ENCODE assay signal across 14 mouse cellular contexts in the genomic region with DNA sequence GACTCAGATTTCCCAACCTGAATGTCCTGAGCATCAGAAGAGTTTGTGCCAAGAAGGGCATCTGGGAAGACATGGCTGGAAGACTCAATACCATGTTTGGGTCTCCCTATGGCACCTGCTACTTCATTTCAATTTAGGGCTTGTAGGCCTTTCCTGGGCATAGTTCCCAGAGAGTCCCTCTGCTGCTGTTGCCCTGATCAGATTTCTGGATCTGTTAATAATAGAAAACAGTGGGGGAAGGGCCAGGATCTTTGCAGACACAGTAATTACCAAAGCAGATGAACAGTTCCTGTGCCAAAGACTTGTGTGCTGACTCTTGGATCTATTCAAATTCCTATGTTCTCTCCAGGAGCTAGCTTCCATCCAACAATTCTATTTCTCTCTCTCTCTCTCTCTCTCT. TPM values are rescaled to one million over a fixed set of nuclear protein-coding genes. Genes with fewer than 3 reads are reported as not detected.
DNase-seq lines count a peak whose midpoint lies in the region; ATAC-seq and TF ChIP-seq lines count a peak whose summit lies in the region.
"Had no signal": no experiment of that assay in that cellular context is flagged by ENCODE, and none has a peak within 500 bp of the region (broad histone marks: within the 10 kb centered on the region; RNA-seq: fewer than 3 reads in every experiment).

No protein-coding gene starts in this region.

- H3K36me3 ChIP-seq in kidney, postnatal 0 days (ENCODE audit: insufficient read depth, low read length), result no peaks in the 10 kb centered on the region
- H3K36me3 ChIP-seq in liver, embryonic 11.5 days (ENCODE audit: control insufficient read depth, insufficient read depth, low read length), result no peaks in the 10 kb centered on the region
- H3K36me3 ChIP-seq: embryonic facial prominence, embryonic 12.5 days; G1E; lung, embryonic 15.5 days; midbrain, embryonic 13.5 days had no signal

- TF ChIP-seq CTCF in kidney, postnatal 0 days (IDR thresholded peaks at IDR 0.05; ENCODE audit: low read depth), result no peak

- H3K9ac ChIP-seq in kidney, postnatal 0 days (ENCODE audit: low read depth, low read length), result no peak overlapping the region
- H3K9ac ChIP-seq in liver, embryonic 11.5 days (ENCODE audit: low read depth, low read length), result no peak overlapping the region
- H3K9ac ChIP-seq: embryonic facial prominence, embryonic 12.5 days; lung, embryonic 15.5 days; midbrain, embryonic 13.5 days had no signal

- H3K9me3 ChIP-seq in kidney, postnatal 0 days (replicated peaks; ENCODE audit: low read length), result no peaks in the 10 kb centered on the region
- H3K9me3 ChIP-seq in liver, embryonic 11.5 days (ENCODE audit: control insufficient read depth, low read length), result no peaks in the 10 kb centered on the region
- H3K9me3 ChIP-seq: embryonic facial prominence, embryonic 12.5 days; G1E; lung, embryonic 15.5 days; midbrain, embryonic 13.5 days had no signal

- no peaks in the 10 kb centered on the region for H3K27me3 ChIP-seq in kidney, postnatal 0 days (ENCODE audit: insufficient read depth, low read length)
- H3K27me3 ChIP-seq in liver, embryonic 11.5 days (replicated peaks; ENCODE audit: control insufficient read depth, insufficient read depth, low read length), result peaks cover 4% of the 10 kb centered on the region
- H3K27me3 ChIP-seq: embryonic facial prominence, embryonic 12.5 days; lung, embryonic 15.5 days; midbrain, embryonic 13.5 days had no signal

- H3K4me3 ChIP-seq in kidney, postnatal 0 days (replicated peaks; ENCODE audit: low read depth, low read length), result no peak overlapping the region
- no peak overlapping the region for H3K4me3 ChIP-seq in liver, embryonic 11.5 days (ENCODE audit: low read depth, low read length)
- H3K4me3 ChIP-seq: embryonic facial prominence, embryonic 12.5 days; lung, embryonic 15.5 days; midbrain, embryonic 13.5 days had no signal

- H3K27ac ChIP-seq in kidney, postnatal 0 days, result no peak overlapping the region
- no peak overlapping the region for H3K27ac ChIP-seq in liver, embryonic 11.5 days (ENCODE audit: low read depth, low read length)
- H3K27ac ChIP-seq: embryonic facial prominence, embryonic 12.5 days; lung, embryonic 15.5 days; midbrain, embryonic 13.5 days had no signal

- no peak overlapping the region for H3K4me2 ChIP-seq in kidney, postnatal 0 days (ENCODE audit: low read length)
- no peak overlapping the region for H3K4me2 ChIP-seq in liver, embryonic 11.5 days
- H3K4me2 ChIP-seq: embryonic facial prominence, embryonic 12.5 days; lung, embryonic 15.5 days; midbrain, embryonic 13.5 days had no signal

- H3K4me1 ChIP-seq in kidney, postnatal 0 days (replicated peaks; ENCODE audit: insufficient read depth, low read length), result no peaks in the 10 kb centered on the region
- no peaks in the 10 kb centered on the region for H3K4me1 ChIP-seq in liver, embryonic 11.5 days (replicated peaks; ENCODE audit: control insufficient read depth, insufficient read depth, low read length)

- no peak for ATAC-seq in cerebellum, adult (ENCODE audit: insufficient number of reproducible peaks, low FRiP score, low TSS enrichment)
- ATAC-seq in kidney, postnatal 0 days (replicated peaks; ENCODE audit: low FRiP score, low read depth), result no peak
- no peak for ATAC-seq in liver, embryonic 11.5 days (replicated peaks; ENCODE audit: low FRiP score)
- ATAC-seq: midbrain, embryonic 13.5 days had no signal

- DNase-seq in cerebellum, adult 11-12 months, result peak; percentile 19
- peak; percentile 21 for DNase-seq in kidney, postnatal 0 days (ENCODE audit: low spot score)
- no peak for DNase-seq in kidney, adult 18-20 months
- DNase-seq in gastrocnemius, adult 18-20 months (ENCODE audit: low spot score), result peak; percentile 90
- DNase-seq in layer of hippocampus, postnatal 36 days, result peak; percentile 40 to 50
- no peak for DNase-seq in kidney, postnatal 4 days
- no peak for DNase-seq in liver, embryonic 11.5 days (ENCODE audit: low spot score)
- DNase-seq: thymus, postnatal 36 days had no signal

RNA-seq across cellular contexts. Expression of a gene that starts 4.0 kb away (rescaled TPM):
- 1.0 and 1.1 TPM in 2 replicates for polyA plus RNA-seq in kidney, postnatal 0 days (2015; fragmentation: Nextera tagmentation; extraction: Ambion mirVana)
- 10 to 100 TPM; 58.2 to 66.9 TPM for total RNA-seq in gastrocnemius, adult 18-20 months (2021)
- total RNA-seq in layer of hippocampus, postnatal 36 days (2021), result 10 to 100 TPM; 20.4 to 22.8 TPM
- 0.10 TPM in 1 of 2 replicates, not detected in the other for polyA plus RNA-seq in liver, embryonic 11.5 days (2014; fragmentation: Nextera tagmentation; extraction: Ambion mirVana)
- total RNA-seq: hematopoietic stem cell, adult 5-6 weeks had no signal
- polyA plus RNA-seq: G1E had no signal

RNA-seq across cellular contexts. Expression of a gene that starts 5.4 kb away (rescaled TPM):
- polyA plus RNA-seq in kidney, postnatal 0 days (2015; fragmentation: Nextera tagmentation; extraction: Ambion mirVana), result 17.4 and 20.2 TPM in 2 replicates
- 1 to 10 TPM; 7.2 to 7.8 TPM for total RNA-seq in gastrocnemius, adult 18-20 months (2021)
- total RNA-seq in layer of hippocampus, postnatal 36 days (2021), result 10 to 100 TPM; 26.3 to 27.9 TPM
- polyA plus RNA-seq in liver, embryonic 11.5 days (2014; fragmentation: Nextera tagmentation; extraction: Ambion mirVana), result 28.8 and 32.3 TPM in 2 replicates

RNA-seq across cellular contexts. Expression of a gene that starts 32.8 kb away (rescaled TPM):
- polyA plus RNA-seq in kidney, postnatal 0 days (2015; fragmentation: Nextera tagmentation; extraction: Ambion mirVana), result 49.8 and 51.6 TPM in 2 replicates
- 10 to 100 TPM; 12.1 to 13.1 TPM for total RNA-seq in gastrocnemius, adult 18-20 months (2021)
- total RNA-seq in layer of hippocampus, postnatal 36 days (2021), result 10 to 100 TPM; 26.9 to 29.1 TPM
- 88.5 and 90.8 TPM in 2 replicates for polyA plus RNA-seq in liver, embryonic 11.5 days (2014; fragmentation: Nextera tagmentation; extraction: Ambion mirVana)

RNA-seq across cellular contexts. Expression of a gene that starts 49.4 kb away (rescaled TPM):
- 3.6 and 3.9 TPM in 2 replicates for polyA plus RNA-seq in kidney, postnatal 0 days (2015; fragmentation: Nextera tagmentation; extraction: Ambion mirVana)
- total RNA-seq in gastrocnemius, adult 18-20 months (2021), result 1 to 10 TPM; 8.7 to 9.7 TPM
- 10 to 100 TPM; 26.5 to 31.7 TPM for total RNA-seq in layer of hippocampus, postnatal 36 days (2021)
- polyA plus RNA-seq in liver, embryonic 11.5 days (2014; fragmentation: Nextera tagmentation; extraction: Ambion mirVana), result 6.5 and 8.1 TPM in 2 replicates

RNA-seq across cellular contexts. Expression of a gene that starts 49.4 kb away (rescaled TPM):
- 13.3 and 14.5 TPM in 2 replicates for polyA plus RNA-seq in kidney, postnatal 0 days (2015; fragmentation: Nextera tagmentation; extraction: Ambion mirVana)
- total RNA-seq in gastrocnemius, adult 18-20 months (2021), result 10 to 100 TPM; 20.6 to 21.6 TPM
- total RNA-seq in layer of hippocampus, postnatal 36 days (2021), result 10 to 100 TPM; 24.0 to 24.1 TPM
- polyA plus RNA-seq in liver, embryonic 11.5 days (2014; fragmentation: Nextera tagmentation; extraction: Ambion mirVana), result 25.7 and 26.4 TPM in 2 replicates

Comparison
In these comparisons a context has a peak if more than half of its experiments do, and no peak if none do; other contexts are left out.
1. DNase-seq: peak in cerebellum, adult 11-12 months (single experiment), kidney, postnatal 0 days (single experiment), gastrocnemius, adult 18-20 months (single experiment) and layer of hippocampus, postnatal 36 days (2 of 2); none in kidney, adult 18-20 months (single experiment), kidney, postnatal 4 days (0 of 2) and liver, embryonic 11.5 days (single experiment).